Mouse (Mus musculus) kidney, adult 8-10 months (tissue): ENCODE measurements around the gene Chst11.
A peak's percentile ranks its signal among the peaks of the same experiment; 100 is the strongest.

Source experiments
- DNase-seq, 2 experiments: peaks; one replicate each; pipeline ENCODE4 v3.0.0; 2022

Chst11 gene

DNA sequence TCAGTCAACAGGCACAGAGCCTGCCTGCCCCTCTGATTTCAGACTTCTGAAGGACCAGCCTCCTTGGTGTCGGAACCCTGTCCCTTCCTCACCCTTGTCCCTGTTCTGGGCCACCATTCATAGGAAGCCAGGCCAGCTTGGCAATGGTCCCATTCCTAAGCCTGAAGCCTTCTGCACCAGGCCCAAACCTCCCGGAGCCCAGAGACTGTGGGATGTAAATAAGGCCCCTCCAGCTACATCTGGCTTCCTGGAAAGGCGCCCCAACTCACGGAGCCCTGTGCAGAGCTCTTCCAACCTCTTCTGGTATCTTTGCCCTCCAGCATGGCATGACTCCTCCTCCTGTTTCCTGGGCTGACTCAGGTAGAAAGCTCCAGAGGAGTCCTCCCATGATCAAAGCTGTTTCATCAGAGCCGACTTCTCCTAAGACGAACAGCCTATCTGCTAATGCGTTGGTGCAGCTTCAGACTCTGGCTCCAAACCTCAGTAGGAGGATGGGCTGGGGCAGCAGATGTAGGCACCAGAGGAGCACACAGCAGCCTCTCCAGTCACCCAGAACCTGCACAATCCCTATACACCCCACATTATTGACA, 199.3 kb downstream of the Chst11 start:
- peak; percentile 38 to 59 for DNase-seq

GRCm38 (mm10) chr10:83185121-83185520, 199.8 kb downstream of the Chst11 start:
- DNase-seq = peak; percentile 59 to 61

- no peak for DNase-seq
These were observed 200.9 kb downstream of the Chst11 start for GRCm38 (mm10) chr10:83186167-83186566.

- DNase-seq = no peak
These were observed 201.7 kb downstream of the Chst11 start for GRCm38 (mm10) chr10:83186984-83187383.

DNA sequence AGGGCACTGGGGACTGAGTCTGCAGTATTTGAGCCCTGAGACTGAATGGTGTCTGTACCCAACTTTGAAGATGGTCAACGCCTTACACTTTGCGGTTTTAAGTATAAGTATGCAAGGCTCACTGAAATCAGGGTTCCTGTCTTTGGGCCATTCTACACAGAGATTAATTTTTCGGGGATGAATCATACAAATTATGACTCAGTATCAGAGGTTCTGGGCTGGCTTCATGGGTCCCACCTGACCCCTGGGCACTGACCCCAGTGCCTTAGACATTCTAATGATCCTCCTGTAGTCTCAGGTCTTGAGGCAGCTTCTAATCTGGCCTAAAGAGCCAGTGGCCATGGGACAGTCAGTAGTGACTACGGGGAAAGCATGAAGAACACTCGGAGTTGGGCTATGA, 203.8 kb downstream of the Chst11 start:
- DNase-seq = no peak

GRCm38 (mm10) chr10:83191476-83191875, 206.2 kb downstream of the Chst11 start:
- DNase-seq = peak; percentile 57 to 61

GRCm38 (mm10) chr10:83191982-83192381, 206.7 kb downstream of the Chst11 start:
- DNase-seq = no peak

DNA sequence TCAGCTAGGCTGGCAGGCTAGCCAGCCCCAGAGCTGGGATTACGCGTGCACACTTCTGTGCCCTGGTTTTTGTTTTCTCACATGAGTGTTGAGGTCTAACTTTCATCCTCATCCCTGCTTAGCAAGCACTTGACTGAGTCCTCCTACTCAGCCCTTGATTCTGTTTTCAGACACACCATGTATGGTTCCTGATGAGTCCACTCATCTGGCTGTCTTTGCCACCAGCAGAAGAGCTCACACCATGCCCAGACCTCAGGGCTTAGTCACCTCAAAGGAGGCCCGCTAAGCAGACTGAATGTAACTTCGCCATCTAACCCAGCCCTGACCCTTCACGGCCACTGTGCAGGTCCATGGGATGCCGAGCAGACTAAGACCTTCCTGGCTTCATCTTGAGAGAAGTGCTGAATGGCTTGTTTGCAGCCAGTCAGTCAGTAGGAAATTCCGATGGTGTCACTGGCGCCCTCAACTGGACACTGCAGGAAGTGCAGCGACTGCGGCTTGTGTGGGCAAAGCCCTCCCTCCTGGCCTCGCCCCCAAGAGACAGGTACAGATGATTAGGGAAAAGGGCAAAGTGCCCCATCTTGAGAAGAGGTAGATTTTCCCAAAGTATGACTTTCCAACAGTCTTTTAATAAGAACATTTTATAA, 212.5 kb downstream of the Chst11 start:
- peak; percentile 44 to 88 for DNase-seq

DNA sequence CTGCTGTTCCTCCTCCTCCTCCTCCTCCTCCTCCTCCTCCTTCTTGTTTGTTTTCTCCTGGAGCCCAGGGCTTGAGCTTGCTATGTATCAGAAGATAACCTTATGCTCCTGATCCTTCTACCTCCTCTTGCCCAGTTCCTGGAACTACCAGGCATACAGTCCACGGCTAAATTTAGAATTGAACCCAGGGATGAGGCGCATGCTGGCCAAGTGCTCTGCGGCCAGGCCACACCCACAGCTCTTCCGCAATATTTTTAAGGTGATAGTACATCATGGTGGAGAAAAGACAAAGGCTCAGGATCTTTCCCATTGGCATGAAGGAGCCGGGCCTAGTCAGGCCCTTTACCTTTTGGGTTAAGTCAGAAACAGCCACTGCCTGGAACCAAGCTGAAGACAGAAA, 213.4 kb downstream of the Chst11 start:
- DNase-seq = no peak

GRCm38 (mm10) chr10:83199290-83199689, 214.0 kb downstream of the Chst11 start:
- DNase-seq = no peak

DNA sequence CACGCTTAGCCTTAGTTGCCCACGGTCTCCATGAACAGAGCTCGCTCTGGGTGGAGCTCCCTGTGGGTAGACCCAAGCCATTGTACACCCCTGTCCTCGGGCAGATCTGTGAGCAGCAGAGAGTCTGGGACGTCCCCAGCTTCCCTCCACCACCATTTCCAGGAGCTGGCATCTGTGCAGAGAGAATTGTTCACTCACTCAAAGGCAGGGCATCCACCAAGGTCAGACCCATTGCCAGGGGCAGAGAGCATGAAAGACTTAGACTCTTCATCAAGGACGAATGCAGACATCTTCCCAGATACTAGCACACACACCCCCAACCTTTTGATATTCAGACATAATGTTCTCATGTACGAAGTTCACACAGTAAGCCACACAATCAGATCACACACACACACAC, 216.2 kb downstream of the Chst11 start:
- DNase-seq = no peak

- DNase-seq = no peak
These were observed 217.8 kb downstream of the Chst11 start for GRCm38 (mm10) chr10:83202906-83203702.

- DNase-seq = no peak
These were observed 223.1 kb downstream of the Chst11 start for GRCm38 (mm10) chr10:83208436-83208835.

- DNase-seq = no peak
These were observed 224.1 kb downstream of the Chst11 start for GRCm38 (mm10) chr10:83209388-83209787.

GRCm38 (mm10) chr10:83210122-83210521, 224.8 kb downstream of the Chst11 start:
- DNase-seq = no peak

DNA sequence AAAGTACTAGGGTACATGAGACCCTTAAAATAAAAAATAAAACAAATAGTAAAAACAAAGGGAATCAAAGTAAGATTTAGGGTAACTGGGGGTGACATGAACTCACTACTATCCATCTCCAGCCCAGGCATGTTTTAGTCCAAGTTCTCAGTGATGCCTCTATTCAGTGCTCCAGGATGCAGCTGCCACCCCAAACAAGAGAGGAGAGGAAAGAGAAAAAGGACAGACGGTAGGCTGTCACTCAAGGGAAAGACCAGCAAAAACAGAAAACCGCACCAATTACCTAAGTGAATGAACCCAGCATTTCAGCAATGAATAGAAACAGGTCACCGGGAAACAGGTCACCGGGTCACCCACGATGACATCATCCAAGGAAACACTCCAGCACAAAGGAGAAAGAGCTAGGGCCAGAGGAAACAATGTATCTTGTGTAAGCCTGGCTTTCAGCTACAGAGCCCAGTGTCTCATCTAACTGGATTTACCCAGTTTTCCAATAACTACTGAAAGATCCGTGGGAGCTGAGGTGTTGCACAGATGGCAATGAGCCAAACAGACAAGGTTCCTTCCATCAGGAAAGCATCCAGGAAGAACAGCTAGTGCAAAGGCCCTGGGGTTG, 225.8 kb downstream of the Chst11 start:
- DNase-seq = no peak

DNA sequence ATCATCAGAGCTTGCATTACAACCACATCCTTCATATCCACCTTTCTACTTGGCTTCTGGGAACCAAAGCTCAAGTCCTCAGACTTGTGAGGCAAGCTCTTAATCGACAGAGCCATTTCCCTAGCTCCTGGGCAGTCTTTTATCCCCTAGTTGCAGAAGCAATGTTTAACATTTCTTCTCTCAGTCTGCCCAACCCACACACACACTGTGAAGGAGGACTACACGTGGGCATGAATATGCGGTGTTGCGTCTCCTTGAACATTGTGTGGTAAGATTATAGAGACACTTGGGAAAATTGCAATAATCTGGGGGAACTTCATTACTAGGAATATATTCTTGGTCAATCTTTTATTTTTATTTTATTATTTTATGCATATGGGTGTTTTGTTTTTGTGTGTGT, 227.3 kb downstream of the Chst11 start:
- DNase-seq = no peak

GRCm38 (mm10) chr10:83215559-83215958, 230.3 kb downstream of the Chst11 start:
- no peak for DNase-seq

DNA sequence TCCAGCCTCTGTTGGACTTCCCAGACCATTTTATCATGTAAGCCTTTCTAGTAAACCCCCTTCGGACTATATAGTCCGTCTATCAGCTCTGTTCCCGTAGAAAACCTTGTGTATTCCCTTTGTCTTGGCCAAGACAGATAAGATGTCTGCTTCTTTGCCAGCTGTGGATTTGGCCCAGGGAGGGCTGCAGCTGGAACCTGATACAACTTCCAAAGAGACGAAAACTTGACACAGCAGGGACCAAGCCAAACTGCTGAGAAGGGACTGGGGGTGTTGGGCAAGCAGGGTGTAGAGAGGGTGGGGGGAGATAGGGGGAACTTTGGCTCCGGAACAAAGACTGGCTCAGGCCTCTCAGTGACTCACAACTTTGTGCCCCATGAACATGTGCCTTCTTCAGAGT, 232.0 kb downstream of the Chst11 start:
- DNase-seq = no peak

- DNase-seq = no peak
These were observed 233.5 kb downstream of the Chst11 start for GRCm38 (mm10) chr10:83218778-83219177.

DNA sequence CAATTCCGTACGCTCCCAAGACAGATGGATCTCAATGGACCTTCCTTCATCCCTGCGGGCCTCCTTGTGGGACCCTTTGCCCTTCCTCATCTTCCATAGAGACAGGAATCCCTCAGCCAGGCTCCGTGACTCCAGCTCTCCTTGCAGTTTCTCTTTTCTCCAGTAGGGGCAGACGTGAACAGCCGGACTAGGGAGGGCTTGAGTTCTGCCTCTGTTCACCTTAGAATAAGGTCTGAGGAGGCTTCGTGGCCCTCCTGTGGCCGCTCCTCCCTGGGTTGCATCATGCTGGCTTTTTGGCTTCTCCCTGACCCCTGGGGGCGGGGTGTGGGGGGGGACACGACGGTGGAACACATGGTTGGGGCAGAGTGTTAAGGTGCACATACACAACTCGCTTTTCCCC, 234.4 kb downstream of the Chst11 start:
- peak in 1 of 2 experiments; percentile 64 for DNase-seq

DNA sequence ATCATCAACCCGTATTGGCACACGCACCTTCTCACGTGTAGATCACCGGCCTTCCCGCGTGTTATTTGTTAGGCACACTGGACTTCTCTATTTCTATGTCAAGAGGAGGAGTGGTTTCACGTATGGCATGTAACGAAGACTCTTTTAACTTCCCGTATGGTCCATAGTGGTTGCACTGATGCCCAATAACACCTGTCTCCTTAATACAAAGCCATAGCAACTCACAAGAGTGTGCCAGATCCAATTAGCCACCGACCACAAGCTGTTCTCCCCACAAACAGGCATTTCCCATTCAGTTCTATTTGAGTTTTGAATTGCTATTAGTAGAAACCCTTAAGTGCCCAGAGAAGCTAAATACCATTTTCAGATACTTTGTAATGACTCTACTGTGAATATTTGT, 234.9 kb downstream of the Chst11 start:
- no peak for DNase-seq

- DNase-seq = no peak
These were observed 235.5 kb downstream of the Chst11 start for GRCm38 (mm10) chr10:83220847-83221246.

DNA sequence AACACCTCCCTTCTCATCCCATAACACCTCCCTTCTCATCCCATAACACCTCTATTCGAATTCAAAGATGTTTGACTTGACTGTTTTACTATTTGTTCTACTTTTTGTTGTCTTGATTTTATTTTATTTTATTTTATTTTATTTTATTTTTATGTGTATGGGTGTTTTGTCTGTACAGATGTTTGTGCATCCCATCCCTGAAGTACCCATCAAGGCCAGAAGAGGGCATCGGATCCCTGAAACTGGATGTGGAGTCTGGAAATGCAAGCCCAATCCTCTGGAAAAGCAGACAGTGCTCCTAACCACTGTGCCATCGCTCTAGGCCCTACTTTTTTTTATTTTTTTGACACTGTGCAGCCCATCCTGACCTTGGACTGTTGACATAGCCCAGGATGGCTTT, 239.7 kb downstream of the Chst11 start:
- peak in 1 of 2 experiments; percentile 47 for DNase-seq
